Mouse (Mus musculus) myocyte (in vitro differentiated cells): ENCODE data around the gene Cox7c. TPM values are rescaled to one million over a fixed set of nuclear protein-coding genes. Genes with fewer than 3 reads are reported as not detected.

ENCODE experiments used
- H3K27me3 ChIP-seq: one replicate; pipeline ENCODE4 v1.6.1; 2011; ENCODE audit not compliant: control insufficient read depth, insufficient read depth, insufficient read length
- H3K36me3 ChIP-seq: one replicate; pipeline ENCODE4 v1.6.1; 2011; ENCODE audit not compliant: control insufficient read depth, insufficient read depth
- H3K4me2 ChIP-seq: one replicate; pipeline ENCODE4 v1.6.1; 2011; ENCODE audit warnings: low read depth, control low read depth
- H3K4me3 ChIP-seq: one replicate; pipeline ENCODE4 v1.5.1; 2011; ENCODE audit warnings: mild to moderate bottlenecking, control low read depth, moderate library complexity
- H3K79me2 ChIP-seq: one replicate; pipeline ENCODE4 v1.6.1; 2011; ENCODE audit not compliant: control insufficient read depth, insufficient read depth
- H3ac ChIP-seq: one replicate; pipeline ENCODE4 v1.6.1; 2011; ENCODE audit not compliant: control insufficient read depth, insufficient read length
- TCF12 ChIP-seq: IDR thresholded peaks from one replicate; pipeline ENCODE4 v1.6.1; 2011; ENCODE audit warnings: mild to moderate bottlenecking, control low read depth; ENCODE audit not compliant: poor library complexity, insufficient read depth, severe bottlenecking
- polyA plus RNA-seq: library from polyadenylated mRNA; unstranded; fragments of >200 nt; fragmentation: generic; extraction: Trizol; gene quantifications from one replicate; pipeline ENCODE4 v1.2.1, GENCODE M21; 2012; ENCODE audit warnings: missing spikeins

The Cox7c gene
- polyA plus RNA-seq, 1 experiment = 1,027 TPM

GRCm38 (mm10) chr13:86004907-86005675, 41.6 kb downstream of the Cox7c start:
- Histone ChIP-seq H3K27me3 (no peaks in the 10 kb centered on the region), H3K4me2 (no peak overlapping the region), H3K36me3 (no peaks in the 10 kb centered on the region), H3K79me2 (no peaks in the 10 kb centered on the region), H3ac (no peak overlapping the region), H3K4me3 (no peak overlapping the region)
- no peak for TF ChIP-seq TCF12
